Mouse (Mus musculus): Measurements from ENCODE around the gene Plin2. TPM values are rescaled to one million over a fixed set of nuclear protein-coding genes. Genes with fewer than 3 reads are reported as not detected.
A peak's percentile ranks its signal among the peaks of the same experiment; 100 is the strongest.
"Not testable (repeated sequence)": the region's sequence is repeated elsewhere in the genome, so short reads cannot be mapped to it uniquely, and the experiment has no call there.

The Plin2 gene
- polyA plus RNA-seq, 1 experiment from 2014 or later: 154 TPM

DNA sequence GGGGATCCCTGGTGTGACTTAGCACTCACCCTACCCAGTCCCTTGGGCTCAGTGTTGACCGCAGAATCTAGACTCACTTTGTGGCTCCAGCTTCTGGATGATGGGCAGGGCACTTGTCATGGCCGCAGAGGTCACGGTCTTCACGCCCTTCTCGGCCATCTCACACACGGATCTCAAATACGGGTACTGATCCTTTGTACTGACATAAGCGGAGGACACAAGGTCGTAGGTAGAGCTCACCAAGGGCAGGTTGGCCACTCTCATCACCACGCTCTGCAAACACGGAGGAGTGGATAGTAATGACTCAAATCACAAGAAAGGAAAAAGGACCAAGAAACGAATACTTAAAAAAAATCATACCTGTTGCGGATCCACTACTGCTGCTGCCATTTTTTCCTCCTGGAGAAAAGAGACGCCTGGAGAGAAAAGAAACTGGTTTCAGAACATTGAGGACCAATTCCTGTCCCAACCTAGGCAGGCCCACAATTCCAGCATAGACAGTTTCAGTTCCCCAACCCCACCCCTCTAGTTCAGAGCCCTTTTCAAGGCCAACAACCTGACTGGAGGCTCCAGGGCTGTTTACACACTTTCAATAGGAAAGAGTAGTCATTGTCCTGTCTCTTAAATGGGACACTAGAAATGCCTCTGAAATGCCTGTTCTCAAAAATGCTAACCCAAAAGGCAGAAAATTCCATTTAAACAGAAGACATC is 1.4 kb downstream of the Plin2 start:
- Histone ChIP-seq H3K36me3 (replicated peaks) (peaks cover 47% of the 10 kb centered on the region), H3K4me2 (peak overlapping the region; percentile 80), H3K27me3 (no peaks in the 10 kb centered on the region), H3K4me3 (replicated peaks) (peak overlapping the region; percentile 83), H3K9me3 (replicated peaks) (no peaks in the 10 kb centered on the region), H3K27ac (replicated peaks) (peak overlapping the region; percentile 95), H3K4me1 (replicated peaks) (peaks cover 87% of the 10 kb centered on the region), H3K9ac (peak overlapping the region; percentile 95)
- ATAC-seq (ENCODE audit: insufficient read depth): no peak
- 81% methylated on average over 14 of the region's 14 CpGs for WGBS (ENCODE audit: insufficient replicate concordance)

DNA sequence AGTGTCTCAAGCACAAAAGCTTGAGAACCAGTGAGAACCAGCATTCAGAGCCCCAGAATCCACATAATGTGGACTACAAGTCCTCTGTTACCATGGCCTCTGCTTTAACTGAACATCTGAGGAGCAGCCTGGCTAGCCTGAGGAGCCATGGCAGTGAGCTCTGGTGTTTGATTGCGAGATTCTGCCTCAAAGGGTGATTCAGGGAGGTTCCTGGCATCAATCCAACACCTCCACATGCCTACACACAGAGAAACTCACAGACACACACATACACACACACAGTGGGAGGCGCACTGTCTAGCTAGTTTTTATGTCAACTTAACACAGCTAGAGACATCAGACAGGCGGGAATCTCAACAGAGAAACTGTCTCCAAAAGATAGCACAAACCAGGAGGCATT is 4.3 kb downstream of the Plin2 start:
- no peaks in the 10 kb centered on the region for H3K27me3 ChIP-seq
- H3K4me2 ChIP-seq: peak overlapping the region; percentile 41; the same call in 1 of the 2 replicates
- H3K4me1 ChIP-seq (replicated peaks): peaks cover 60% of the 10 kb centered on the region
- ATAC-seq (ENCODE audit: insufficient read depth): no peak
- H3K9me3 ChIP-seq (replicated peaks): no peaks in the 10 kb centered on the region
- H3K4me3 ChIP-seq (replicated peaks): no peak overlapping the region
- H3K9ac ChIP-seq: no peak overlapping the region
- peak overlapping the region; percentile 70; the same call in 1 of the 2 replicates for H3K27ac ChIP-seq (replicated peaks)
- H3K36me3 ChIP-seq (replicated peaks): peaks cover 62% of the 10 kb centered on the region
- WGBS (ENCODE audit: insufficient replicate concordance): 57% methylated on average over 3 of the region's 3 CpGs

DNA sequence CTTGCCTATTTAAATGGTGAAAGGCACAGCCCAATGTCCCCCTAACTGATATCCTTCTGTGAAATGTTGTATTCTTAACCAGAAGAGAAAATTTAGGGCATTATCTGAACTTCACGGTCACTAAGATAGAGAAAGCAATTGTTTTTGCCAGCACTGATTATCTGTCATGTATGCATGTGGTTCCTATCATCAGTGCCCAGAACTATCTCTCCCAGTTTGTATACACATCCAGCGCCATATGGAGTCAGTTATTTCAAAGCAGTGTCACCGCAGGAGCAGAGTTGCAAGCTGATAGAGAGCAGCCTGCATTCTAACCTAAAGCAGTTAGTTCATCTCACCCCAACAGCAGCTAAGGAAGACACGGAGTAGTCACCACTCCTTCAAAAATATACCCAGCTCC is 5.9 kb downstream of the Plin2 start:
- Histone ChIP-seq H3K9ac (no peak overlapping the region), H3K27me3 (no peaks in the 10 kb centered on the region), H3K4me2 (peak overlapping the region; percentile 41), H3K4me3 (replicated peaks) (no peak overlapping the region), H3K9me3 (replicated peaks) (no peaks in the 10 kb centered on the region), H3K36me3 (replicated peaks) (peaks cover 79% of the 10 kb centered on the region), H3K4me1 (replicated peaks) (peaks cover 53% of the 10 kb centered on the region), H3K27ac (replicated peaks) (peak overlapping the region; percentile 70)
- peak; percentile 81 for ATAC-seq (ENCODE audit: insufficient read depth)
- 13% methylated on average over 4 of the region's 4 CpGs for WGBS (ENCODE audit: insufficient replicate concordance)

DNA sequence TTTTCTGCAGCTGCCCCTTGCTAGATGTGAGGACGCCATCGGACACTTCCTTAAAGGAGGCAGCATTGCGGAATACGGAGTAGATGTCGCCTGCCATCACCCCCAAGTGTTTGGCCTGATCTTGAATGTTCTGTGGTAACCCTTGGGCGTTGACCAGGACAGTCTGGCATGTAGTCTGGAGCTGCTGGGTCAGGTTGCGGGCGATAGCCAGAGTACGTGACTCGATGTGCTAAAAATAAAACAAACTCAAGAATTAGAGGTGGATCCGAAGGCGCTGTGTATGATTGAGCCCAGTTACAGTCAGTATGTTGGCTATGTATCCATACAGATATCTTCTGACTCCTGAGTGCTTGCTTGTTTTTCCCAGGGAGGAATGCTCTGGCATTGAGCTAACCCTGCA is 12.7 kb downstream of the Plin2 start:
- 92% methylated on average over 12 of the region's 12 CpGs for WGBS (ENCODE audit: insufficient replicate concordance)
- no peak overlapping the region for H3K27ac ChIP-seq (replicated peaks)
- no peak for ATAC-seq (ENCODE audit: insufficient read depth)
- H3K9ac ChIP-seq: no peak overlapping the region
- H3K27me3 ChIP-seq: no peaks in the 10 kb centered on the region
- H3K4me2 ChIP-seq: no peak overlapping the region
- H3K36me3 ChIP-seq (replicated peaks): peaks cover 90% of the 10 kb centered on the region
- H3K4me1 ChIP-seq (replicated peaks): peaks cover 14% of the 10 kb centered on the region
- H3K9me3 ChIP-seq (replicated peaks): no peaks in the 10 kb centered on the region
- H3K4me3 ChIP-seq (replicated peaks): no peak overlapping the region

DNA sequence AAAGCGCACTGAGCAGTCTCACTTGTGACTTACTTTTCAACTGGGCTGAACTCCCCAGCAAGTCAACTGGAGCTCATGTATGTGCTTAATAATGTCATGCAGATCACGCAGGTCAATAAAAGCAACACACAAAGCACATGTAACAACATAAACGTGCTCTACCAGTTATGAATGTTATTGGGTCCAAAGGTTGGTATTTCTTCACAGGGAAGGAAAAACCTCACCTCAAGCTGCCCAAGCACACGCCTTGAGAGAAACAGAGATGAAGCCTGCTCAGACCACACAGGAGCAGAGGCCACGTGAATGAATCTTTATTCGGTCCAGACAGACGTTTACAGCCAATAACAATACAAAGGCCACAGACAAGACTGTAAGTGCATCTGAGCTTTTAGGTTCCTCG is 13.4 kb downstream of the Plin2 start:
- not testable (repeated sequence) for H3K9me3 ChIP-seq (replicated peaks); H3K27me3 ChIP-seq; ATAC-seq (ENCODE audit: insufficient read depth); H3K4me2 ChIP-seq; H3K9ac ChIP-seq; H3K27ac ChIP-seq (replicated peaks); H3K4me3 ChIP-seq (replicated peaks)
- WGBS (ENCODE audit: insufficient replicate concordance): 77% methylated on average over 8 of the region's 8 CpGs
- Histone ChIP-seq H3K4me1 (replicated peaks) (peaks cover 18% of the 10 kb centered on the region), H3K36me3 (replicated peaks) (peaks cover 90% of the 10 kb centered on the region)

DNA sequence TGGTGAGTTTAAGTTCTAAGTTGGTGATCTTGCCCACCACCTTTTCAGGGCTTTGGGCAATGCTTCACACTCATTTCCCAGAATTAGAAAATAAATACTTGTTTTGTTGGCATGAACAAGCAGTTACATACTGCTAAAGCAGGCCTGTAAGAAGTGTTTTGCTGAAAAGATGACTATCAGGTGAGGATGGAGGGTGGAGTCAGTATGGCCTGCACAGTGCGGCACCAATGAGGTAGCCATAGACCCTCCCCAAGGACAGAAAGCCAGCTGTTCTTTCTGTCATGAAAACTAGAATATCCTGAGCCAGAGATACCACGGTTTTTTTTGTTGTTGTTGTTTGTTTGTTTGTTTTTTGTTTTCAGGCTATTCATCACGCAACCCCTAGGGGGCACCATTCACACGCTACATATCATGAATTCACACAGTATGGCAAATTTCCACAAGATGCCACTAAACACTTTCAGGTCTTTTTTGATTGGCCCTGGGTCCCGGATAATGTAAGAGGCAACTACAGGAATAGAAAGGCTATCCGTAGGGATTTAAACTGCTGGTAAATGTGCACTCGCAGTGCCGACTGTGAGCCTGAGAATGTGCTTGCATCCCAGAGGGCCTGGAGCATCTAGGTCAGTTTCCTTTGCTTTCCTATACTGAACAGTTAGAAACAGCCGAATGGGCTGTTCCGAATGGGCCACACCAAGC is 18.0 kb downstream of the Plin2 start:
- Histone ChIP-seq H3K27ac (replicated peaks) (peak overlapping the region; percentile 48; the same call in 1 of the 2 replicates), H3K27me3 (no peaks in the 10 kb centered on the region), H3K4me3 (replicated peaks) (no peak overlapping the region), H3K36me3 (replicated peaks) (peaks cover 51% of the 10 kb centered on the region), H3K4me2 (no peak overlapping the region), H3K4me1 (replicated peaks) (peaks cover 18% of the 10 kb centered on the region), H3K9ac (no peak overlapping the region), H3K9me3 (replicated peaks) (no peaks in the 10 kb centered on the region)
- ATAC-seq (ENCODE audit: insufficient read depth): peak; percentile 64; the same call in 1 of the 2 replicates
- WGBS (ENCODE audit: insufficient replicate concordance): 63% methylated on average over 10 of the region's 10 CpGs

DNA sequence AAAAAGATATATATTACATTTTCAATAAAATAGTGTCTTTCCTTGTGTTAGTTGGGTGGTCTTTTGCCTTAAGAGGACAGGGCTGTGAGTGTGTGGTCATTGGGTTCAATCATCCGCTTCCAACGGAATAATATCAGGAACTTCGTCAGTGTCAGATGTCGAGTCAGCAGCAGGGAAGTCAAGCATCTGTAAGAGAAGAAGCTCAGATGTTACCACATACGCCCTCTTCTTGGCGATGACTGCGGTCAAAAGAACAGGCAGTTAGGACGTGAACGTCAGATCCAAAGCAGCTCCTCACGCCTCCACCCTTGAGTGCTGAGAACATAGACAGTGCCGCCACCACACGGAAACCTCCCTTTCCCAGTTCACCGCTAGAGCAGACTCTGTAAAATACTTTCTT is 21.5 kb downstream of the Plin2 start:
- H3K4me1 ChIP-seq (replicated peaks); ATAC-seq (ENCODE audit: insufficient read depth); H3K9me3 ChIP-seq (replicated peaks); H3K27me3 ChIP-seq; H3K27ac ChIP-seq (replicated peaks); H3K4me2 ChIP-seq; H3K9ac ChIP-seq; H3K4me3 ChIP-seq (replicated peaks): not testable (repeated sequence)
- 81% methylated on average over 10 of the region's 13 CpGs for WGBS (ENCODE audit: insufficient replicate concordance)
- H3K36me3 ChIP-seq (replicated peaks): 0 out of 2 replicates have a peak, but pooled peaks cover 22% of the 10 kb centered on the region

DNA sequence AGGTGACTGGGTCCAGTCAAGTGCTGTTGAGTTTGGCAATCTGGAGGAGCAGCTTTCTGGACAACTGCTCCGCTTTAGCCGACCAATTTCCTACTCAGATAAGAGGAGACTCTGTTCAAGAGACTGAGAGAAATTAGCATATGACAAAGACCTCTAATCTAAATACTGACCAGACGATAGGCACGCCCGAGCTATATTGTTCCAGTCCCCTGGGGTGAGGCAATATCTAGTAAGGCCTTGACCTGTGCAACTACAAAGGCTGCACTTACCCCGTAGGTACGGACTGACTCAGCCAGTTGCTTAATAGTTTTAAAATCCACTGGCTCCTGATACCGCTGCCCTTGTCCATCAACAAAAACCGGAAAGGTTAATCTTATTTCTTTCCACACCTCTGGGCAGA is 32.3 kb downstream of the Plin2 start:
- H3K27me3 ChIP-seq; H3K9ac ChIP-seq; H3K36me3 ChIP-seq (replicated peaks); H3K4me3 ChIP-seq (replicated peaks); H3K4me2 ChIP-seq; ATAC-seq (ENCODE audit: insufficient read depth); H3K9me3 ChIP-seq (replicated peaks); H3K27ac ChIP-seq (replicated peaks): not testable (repeated sequence)
- H3K4me1 ChIP-seq (replicated peaks): peaks cover 25% of the 10 kb centered on the region
- WGBS (ENCODE audit: insufficient replicate concordance): 71% methylated on average over 9 of the region's 9 CpGs

DNA sequence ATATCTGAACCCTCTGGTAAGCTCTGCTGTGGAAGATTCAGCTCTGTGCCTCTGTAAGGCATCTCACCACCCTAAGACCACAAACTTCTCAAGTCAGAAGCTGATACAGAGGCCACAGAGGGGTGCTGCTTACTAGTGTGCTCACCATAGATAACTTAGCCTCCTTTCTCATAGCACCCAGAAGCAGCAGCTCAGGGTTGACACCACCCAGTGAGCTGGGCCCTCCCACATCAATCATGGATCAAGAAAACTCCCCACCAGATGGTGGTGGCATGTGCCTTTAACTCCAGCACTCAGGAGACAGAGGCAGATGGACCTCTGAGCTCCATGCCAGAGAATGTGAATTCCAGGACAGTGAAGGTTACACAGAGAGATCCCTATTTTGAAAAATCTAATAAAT is 35.0 kb downstream of the Plin2 start:
- H3K4me3 ChIP-seq (replicated peaks); H3K9me3 ChIP-seq (replicated peaks); H3K36me3 ChIP-seq (replicated peaks); H3K9ac ChIP-seq; H3K27me3 ChIP-seq: not testable (repeated sequence)
- Histone ChIP-seq H3K4me1 (replicated peaks) (peaks cover 25% of the 10 kb centered on the region), H3K27ac (replicated peaks) (peak overlapping the region; percentile 82), H3K4me2 (peak overlapping the region; percentile 44)
- peak; percentile 100 for ATAC-seq (ENCODE audit: insufficient read depth)

DNA sequence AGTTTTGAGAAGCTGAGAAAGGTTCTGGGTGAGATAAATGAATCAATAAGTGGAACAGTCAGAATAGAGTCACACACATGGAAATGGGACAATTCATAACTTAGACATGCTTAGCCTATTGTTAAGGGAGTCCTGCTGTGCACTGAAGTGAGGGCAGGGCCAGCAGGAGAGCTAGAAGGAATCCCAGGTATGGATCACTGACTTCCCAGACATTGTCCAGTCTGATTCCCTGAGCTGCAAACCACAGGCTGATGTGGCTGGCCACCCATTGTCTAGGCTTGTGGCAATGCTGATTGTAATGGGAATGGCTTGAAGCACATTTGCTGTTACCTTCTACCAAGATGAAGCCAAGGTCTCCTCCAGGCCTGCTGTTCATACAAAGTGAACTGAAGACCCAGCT is 35.5 kb downstream of the Plin2 start:
- Histone ChIP-seq H3K9ac (0 out of 2 replicates have a peak overlapping the region, but pooled peaks have one; percentile 18), H3K4me2 (peak overlapping the region; percentile 44), H3K4me1 (replicated peaks) (peaks cover 25% of the 10 kb centered on the region), H3K27ac (replicated peaks) (peak overlapping the region; percentile 82)
- not testable (repeated sequence) for H3K36me3 ChIP-seq (replicated peaks); H3K9me3 ChIP-seq (replicated peaks); H3K27me3 ChIP-seq; H3K4me3 ChIP-seq (replicated peaks)
- peak; percentile 11; the same call in 1 of the 2 replicates for ATAC-seq (ENCODE audit: insufficient read depth)

DNA sequence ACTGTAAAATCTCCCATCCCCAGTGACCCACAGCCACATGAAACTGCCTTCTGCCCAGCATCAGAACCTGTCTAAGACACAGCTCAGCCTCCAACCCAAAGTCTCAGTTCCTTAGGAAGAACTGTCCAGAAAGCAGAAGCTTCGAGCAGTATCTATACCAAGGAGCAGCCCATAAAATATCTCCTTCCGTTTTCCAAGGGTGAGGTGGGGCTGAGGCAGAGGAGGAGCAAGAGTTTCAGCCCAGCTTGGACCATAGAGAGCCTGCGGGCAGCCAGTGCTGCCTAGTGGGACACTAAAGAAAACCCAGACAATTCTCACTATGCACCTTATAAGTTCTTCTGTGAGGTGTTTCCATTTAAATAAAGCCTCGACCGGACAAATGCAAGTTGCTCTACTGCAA is 37.3 kb downstream of the Plin2 start:
- not testable (repeated sequence) for ATAC-seq (ENCODE audit: insufficient read depth); H3K9ac ChIP-seq; H3K27ac ChIP-seq (replicated peaks); H3K27me3 ChIP-seq; H3K4me3 ChIP-seq (replicated peaks); H3K4me2 ChIP-seq; H3K9me3 ChIP-seq (replicated peaks); H3K36me3 ChIP-seq (replicated peaks)
- peaks cover 25% of the 10 kb centered on the region for H3K4me1 ChIP-seq (replicated peaks)
- 50% methylated on average over 5 of the region's 5 CpGs for WGBS (ENCODE audit: insufficient replicate concordance)
